Mouse (Mus musculus) forebrain, embryonic 12.5 days (tissue): Measurements from ENCODE around the gene Mup5. TPM values are rescaled to one million over a fixed set of nuclear protein-coding genes. Genes with fewer than 3 reads are reported as not detected.
"Not testable (repeated sequence)": the region's sequence is repeated elsewhere in the genome, so short reads cannot be mapped to it uniquely, and the experiment has no call there.

Source experiments
- ATAC-seq: fragments of 200-750 bp; cut with Nextera tagmentation; 2 replicates; pipeline ENCODE4 v1.8.0; 2017; ENCODE audit warnings: moderate TSS enrichment; ENCODE audit not compliant: low FRiP score
- H3K27ac ChIP-seq: fragments of 300-500 bp; sonication (generic); 2 replicates; pipeline ENCODE4 v1.5.1; 2016; ENCODE audit warnings: mild to moderate bottlenecking
- H3K27me3 ChIP-seq: fragments of 300-500 bp; sonication (generic); 2 replicates; pipeline ENCODE4 v1.6.1; 2016; ENCODE audit warnings: mild to moderate bottlenecking
- H3K36me3 ChIP-seq: fragments of 300-500 bp; sonication (generic); replicated peaks from 2 replicates; pipeline ENCODE4 v1.6.1; 2016; ENCODE audit warnings: mild to moderate bottlenecking
- H3K4me1 ChIP-seq: fragments of 300-500 bp; sonication (generic); 2 replicates; pipeline ENCODE4 v1.6.1; 2016
- H3K4me2 ChIP-seq: fragments of 300-500 bp; sonication (generic); 2 replicates; pipeline ENCODE4 v1.6.1; 2016; ENCODE audit warnings: mild to moderate bottlenecking, moderate library complexity
- H3K4me3 ChIP-seq: fragments of 300-500 bp; sonication (generic); replicated peaks from 2 replicates; pipeline ENCODE4 v1.5.1; 2016; ENCODE audit warnings: mild to moderate bottlenecking
- H3K9ac ChIP-seq: fragments of 300-500 bp; sonication (generic); 2 replicates; pipeline ENCODE4 v1.6.1; 2016; ENCODE audit warnings: mild to moderate bottlenecking
- H3K9me3 ChIP-seq: fragments of 300-500 bp; sonication (generic); 2 replicates; pipeline ENCODE4 v1.6.1; 2016
- WGBS: fragments of 180-500 bp; shearing (Covaris S2); methylation state at CpG from one replicate; pipeline ENCODE4 v1.1.7; 2016; 5-methylcytosine and 5-hydroxymethylcytosine counted together
- polyA plus RNA-seq: library from polyadenylated mRNA; unstranded; fragments of >200 nt; fragmentation: Nextera tagmentation; extraction: Ambion mirVana; gene quantifications from 2 replicates; pipeline ENCODE4 v1.2.1, GENCODE M21; 2016

The Mup5 gene
- polyA plus RNA-seq, 1 experiment from 2014 or later: not detected

DNA sequence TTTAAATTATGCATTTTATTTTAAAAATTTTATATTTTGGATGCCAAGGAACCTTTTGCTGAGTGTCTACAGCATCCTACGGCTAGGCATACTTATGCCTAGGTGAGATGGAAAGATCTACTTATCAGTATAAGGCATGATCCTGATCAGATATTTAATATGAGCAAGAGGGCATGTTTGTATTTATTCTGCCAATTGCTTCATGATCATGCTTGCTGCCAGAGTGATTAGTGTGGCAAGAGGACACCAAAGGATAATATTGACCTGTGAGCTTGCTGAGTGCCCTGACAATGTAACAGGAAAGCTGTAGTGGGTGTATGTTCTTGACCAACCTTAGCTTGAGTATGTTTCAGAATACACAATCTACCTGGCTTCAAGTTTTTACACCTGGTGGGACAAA is 45.3 kb downstream of the Mup5 start:
- H3K9me3 ChIP-seq, ATAC-seq, H3K9ac ChIP-seq, H3K4me1 ChIP-seq, H3K27ac ChIP-seq, H3K27me3 ChIP-seq, H3K36me3 ChIP-seq, H3K4me2 ChIP-seq, H3K4me3 ChIP-seq: not testable (repeated sequence)
- WGBS: 93% methylated on average over 1 of the region's 1 CpGs

GRCm38 (mm10) chr4:61784231-61784630 is 50.8 kb downstream of the Mup5 start:
- 91% methylated on average over 1 of the region's 1 CpGs for WGBS
- not testable (repeated sequence) for H3K9ac ChIP-seq, H3K27me3 ChIP-seq, H3K27ac ChIP-seq, H3K36me3 ChIP-seq, H3K9me3 ChIP-seq, H3K4me3 ChIP-seq, H3K4me2 ChIP-seq, ATAC-seq, H3K4me1 ChIP-seq

- H3K27me3 ChIP-seq, H3K4me3 ChIP-seq, H3K9ac ChIP-seq, ATAC-seq, H3K36me3 ChIP-seq, H3K9me3 ChIP-seq, H3K27ac ChIP-seq, H3K4me1 ChIP-seq, H3K4me2 ChIP-seq: not testable (repeated sequence)
- 96% methylated on average over 1 of the region's 5 CpGs for WGBS
Measured at GRCm38 (mm10) chr4:61782169-61782568, 52.9 kb downstream of the Mup5 start, which contains the start of gene Mup19. Gene Mup19, minus strand, starts transcription at chr4:61782269.

Other genes with a start within 250 kb of the Mup5 start
- gene Mup17, start 239.4 kb downstream of the Mup5 start, polyA plus RNA-seq: not detected in 2 replicates
- gene Mup18, start 161.1 kb downstream of the Mup5 start, polyA plus RNA-seq: not detected in 2 replicates
- not detected in 2 replicates for gene Mup19, start 53.0 kb downstream of the Mup5 start, polyA plus RNA-seq
- gene Mup20, start 218.9 kb upstream of the Mup5 start, polyA plus RNA-seq: not detected in 2 replicates